Mouse (Mus musculus): ENCODE data around the gene T.
A peak's percentile ranks its signal among the peaks of the same experiment; 100 is the strongest.
"Not testable (repeated sequence)": the region's sequence is repeated elsewhere in the genome, so short reads cannot be mapped to it uniquely, and the experiment has no call there.

The T gene

GRCm38 (mm10) chr17:8433978-8434960 lies at the start of gene T:
TSS of gene T (plus strand) at chr17:8434423.
- ATAC-seq (ENCODE audit: low TSS enrichment): no peak

- ATAC-seq (ENCODE audit: low TSS enrichment): no peak
These were observed 48.8 kb upstream of the T start for GRCm38 (mm10) chr17:8385441-8385840.

GRCm38 (mm10) chr17:8388463-8388862 lies 45.8 kb upstream of the T start:
- ATAC-seq (ENCODE audit: low TSS enrichment): peak; percentile 86

GRCm38 (mm10) chr17:8388990-8389789 lies 45.0 kb upstream of the T start:
- ATAC-seq (ENCODE audit: low TSS enrichment): no peak

- ATAC-seq (ENCODE audit: low TSS enrichment): no peak
These were observed 44.5 kb upstream of the T start for GRCm38 (mm10) chr17:8389790-8390095.

- ATAC-seq (ENCODE audit: low TSS enrichment): no peak
These were observed 43.7 kb upstream of the T start for GRCm38 (mm10) chr17:8390487-8390886.

GRCm38 (mm10) chr17:8396371-8396770 lies 37.9 kb upstream of the T start:
- no peak for ATAC-seq (ENCODE audit: low TSS enrichment)

- no peak for ATAC-seq (ENCODE audit: low TSS enrichment)
These were observed 36.3 kb upstream of the T start for GRCm38 (mm10) chr17:8397946-8398345.

GRCm38 (mm10) chr17:8403932-8404331 lies 30.3 kb upstream of the T start:
- not testable (repeated sequence) for ATAC-seq (ENCODE audit: low TSS enrichment)

- ATAC-seq (ENCODE audit: low TSS enrichment): no peak
These were observed 27.9 kb upstream of the T start for GRCm38 (mm10) chr17:8406285-8406684.

- ATAC-seq (ENCODE audit: low TSS enrichment): not testable (repeated sequence)
These were observed 26.2 kb upstream of the T start for GRCm38 (mm10) chr17:8408002-8408401.

GRCm38 (mm10) chr17:8408589-8409295 lies 25.5 kb upstream of the T start:
- no peak for ATAC-seq (ENCODE audit: low TSS enrichment)

- ATAC-seq (ENCODE audit: low TSS enrichment): no peak
These were observed 23.9 kb upstream of the T start for GRCm38 (mm10) chr17:8410330-8410729.

- ATAC-seq (ENCODE audit: low TSS enrichment): no peak
These were observed 20.6 kb upstream of the T start for GRCm38 (mm10) chr17:8413656-8414055.

GRCm38 (mm10) chr17:8415533-8415932 lies 18.7 kb upstream of the T start:
- ATAC-seq (ENCODE audit: low TSS enrichment): no peak

- no peak for ATAC-seq (ENCODE audit: low TSS enrichment)
These were observed 17.4 kb upstream of the T start for GRCm38 (mm10) chr17:8416865-8417264.

- ATAC-seq (ENCODE audit: low TSS enrichment): no peak
These were observed 13.5 kb upstream of the T start for GRCm38 (mm10) chr17:8420739-8421138.

- ATAC-seq (ENCODE audit: low TSS enrichment): no peak
These were observed 12.7 kb upstream of the T start for GRCm38 (mm10) chr17:8421517-8421916.

GRCm38 (mm10) chr17:8423283-8423682 lies 10.9 kb upstream of the T start:
- no peak for ATAC-seq (ENCODE audit: low TSS enrichment)

- no peak for ATAC-seq (ENCODE audit: low TSS enrichment)
These were observed 4.8 kb upstream of the T start for GRCm38 (mm10) chr17:8429436-8429835.

GRCm38 (mm10) chr17:8429896-8430295 lies 4.3 kb upstream of the T start:
- no peak for ATAC-seq (ENCODE audit: low TSS enrichment)

- no peak for ATAC-seq (ENCODE audit: low TSS enrichment)
These were observed 1.9 kb upstream of the T start for GRCm38 (mm10) chr17:8432179-8432800.

Data from frontal cortex, adult (tissue).